Mouse (Mus musculus): ENCODE measurements at regions not wholly inside any gene's neighbourhood (a gene's known extent, or its start where the extent isn't known, plus 50 kb on each side); places are given as distances from the start of the nearest gene placed in this dataset.
A peak's percentile ranks its signal among the peaks of the same experiment; 100 is the strongest.

DNA sequence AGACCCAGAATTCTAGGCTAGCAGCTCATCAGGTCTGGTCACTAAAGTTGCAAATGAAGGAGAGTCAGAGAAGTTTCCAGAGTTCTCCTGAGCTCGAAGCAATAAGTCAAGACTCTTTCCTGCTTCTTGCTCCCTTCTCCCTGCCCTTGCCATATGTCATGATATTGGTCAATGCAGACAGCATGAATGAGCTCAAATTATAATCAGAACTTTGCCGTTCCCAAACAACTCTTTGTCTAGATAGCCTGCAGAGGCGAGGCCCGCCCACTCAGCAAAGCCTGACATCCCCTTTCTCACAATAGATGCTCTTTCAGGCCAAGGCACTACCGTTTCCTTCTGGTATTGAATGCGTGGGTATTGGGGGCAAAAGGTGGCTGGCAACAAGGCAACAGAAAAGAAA is 204.0 kb upstream of the Ncam1 start:
- no peak for TF ChIP-seq MXI1 (IDR thresholded peaks at IDR 0.05; ENCODE audit: low read depth, low read length)
- no peak for TF ChIP-seq ZC3H11A (IDR thresholded peaks at IDR 0.05; ENCODE audit: low read depth, low read length)
- TF ChIP-seq EP300 (IDR thresholded peaks at IDR 0.05; ENCODE audit: low read length) = no peak
- TF ChIP-seq BHLHE40 (IDR thresholded peaks at IDR 0.05; ENCODE audit: low read depth, low read length) = no peak
- TF ChIP-seq PAX5 (IDR thresholded peaks at IDR 0.05; ENCODE audit: low read length) = no peak
- TF ChIP-seq RCOR1 (conservative IDR thresholded peaks at IDR 0.05; ENCODE audit: low read depth, low read length) = no peak
- no peak for TF ChIP-seq MAX (IDR thresholded peaks at IDR 0.05; ENCODE audit: low read length)
- no peak for TF ChIP-seq TCF12 (IDR thresholded peaks at IDR 0.05; ENCODE audit: low read depth, low read length)
- no peak for TF ChIP-seq POLR2AphosphoS2 (IDR thresholded peaks at IDR 0.05; ENCODE audit: low read depth, low read length)
- no peak for TF ChIP-seq MYC (IDR thresholded peaks at IDR 0.05; ENCODE audit: low read depth, low read length)
- TF ChIP-seq ETS1 (conservative IDR thresholded peaks at IDR 0.05; ENCODE audit: low read depth, low read length) = no peak
- no peak for TF ChIP-seq E2F4 (IDR thresholded peaks at IDR 0.05; ENCODE audit: insufficient replicate concordance, low read depth, low read length)
- no peak for TF ChIP-seq SIN3A (IDR thresholded peaks at IDR 0.05; ENCODE audit: low read length)
- TF ChIP-seq HCFC1 (IDR thresholded peaks at IDR 0.05; ENCODE audit: low read depth, low read length) = no peak
- no peak overlapping the region for H3K4me2 ChIP-seq (ENCODE audit: insufficient read depth, low read depth, poor library complexity, severe bottlenecking)
- H3K27ac ChIP-seq (ENCODE audit: insufficient read depth, low read depth) = no peak overlapping the region
- no peaks in the 10 kb centered on the region for H3K36me3 ChIP-seq (replicated peaks in 1 of 2; ENCODE audit: control insufficient read depth in 1 of 2, insufficient read depth in 1 of 2, low read length in 1 of 2)
- H3K79me2 ChIP-seq (replicated peaks; ENCODE audit: control insufficient read depth, extremely low read depth, insufficient read depth, poor library complexity, severe bottlenecking) = no peaks in the 10 kb centered on the region
- H3K27me3 ChIP-seq (replicated peaks) = no peaks in the 10 kb centered on the region
- H3K9ac ChIP-seq (ENCODE audit: insufficient read depth, low read depth) = no peak overlapping the region
- in situ Hi-C loops (cut with MboI; ENCODE audit: low pct_ligation_motif_present, low pct_unique_long_range_greater_than_20kb, low sequenced_read_pairs) (no loop called here), dilution Hi-C loops (cut with MboI; ENCODE audit: extremely low pct_ligation_motif_present, extremely low pct_unique_long_range_greater_than_20kb, low sequenced_read_pairs) (no loop called here)
- H3K4me1 ChIP-seq (ENCODE audit: control insufficient read depth in 1 of 2, insufficient read depth in 2 of 2) = peaks cover 0 to 22% of the 10 kb centered on the region in 2 experiments; a peak in 2 of 4 replicates
- DNase-seq (ENCODE audit: extremely low read depth) = no peak
- no peak overlapping the region for H3K4me3 ChIP-seq (replicated peaks in 1 of 3; ENCODE audit: low read depth in 2 of 3, low read length in 2 of 3, poor library complexity in 1 of 3)
- no peaks in the 10 kb centered on the region for H3K9me3 ChIP-seq (replicated peaks; ENCODE audit: low read length)

DNA sequence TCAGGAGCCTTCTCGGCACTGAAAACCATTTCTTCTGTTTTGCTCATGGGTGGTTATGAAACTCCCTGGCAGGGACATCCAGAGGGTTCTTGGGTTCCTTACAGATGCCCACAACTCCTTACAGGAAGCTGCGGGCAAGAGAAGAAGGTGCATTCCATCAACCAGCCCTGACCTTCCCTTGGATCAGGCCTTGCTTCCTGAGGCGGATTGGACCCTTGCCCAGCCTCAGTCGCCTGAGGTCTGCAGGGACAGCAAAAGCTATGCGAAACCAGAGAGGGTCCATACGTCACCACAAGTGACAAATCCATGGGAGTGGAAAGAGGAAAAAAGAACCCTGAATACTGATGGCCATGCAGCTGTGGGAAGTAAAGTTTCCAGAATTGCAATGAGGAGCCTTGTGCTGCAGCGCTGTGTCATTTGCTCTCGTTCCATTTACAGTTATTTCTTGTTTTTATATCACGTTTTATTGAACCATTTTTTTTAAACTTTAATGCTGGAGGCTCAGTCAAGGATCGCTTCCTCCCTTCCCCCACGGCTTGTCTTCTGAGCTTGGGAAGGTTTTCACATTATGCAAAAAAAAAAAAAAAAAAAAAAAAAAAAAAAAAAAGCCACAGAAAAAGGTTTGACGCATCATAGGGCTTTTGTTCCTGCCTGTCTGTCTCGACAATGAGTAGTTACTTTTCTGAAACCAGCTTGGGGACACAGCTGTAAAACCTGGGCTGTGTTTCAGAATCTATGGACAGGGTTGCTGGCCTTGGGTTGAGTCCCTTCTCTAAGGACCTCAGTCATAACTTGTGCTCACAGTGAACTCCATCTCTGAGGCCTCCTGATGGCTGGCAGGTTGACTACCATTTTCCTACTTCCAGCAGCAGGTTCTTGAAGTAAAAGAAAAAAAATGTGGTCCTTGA is 202.0 kb upstream of the Ncam1 start:
- Histone ChIP-seq H3K4me3 (replicated peaks in 1 of 3; ENCODE audit: low read depth in 2 of 3, low read length in 2 of 3, poor library complexity in 1 of 3) (no peak overlapping the region), H3K9ac (ENCODE audit: insufficient read depth, low read depth) (no peak overlapping the region), H3K27ac (ENCODE audit: insufficient read depth, low read depth) (no peak overlapping the region), H3K9me3 (replicated peaks; ENCODE audit: low read length) (no peaks in the 10 kb centered on the region), H3K27me3 (replicated peaks) (no peaks in the 10 kb centered on the region), H3K4me1 (ENCODE audit: control insufficient read depth in 1 of 2, insufficient read depth in 2 of 2) (peaks cover 0 to 29% of the 10 kb centered on the region in 2 experiments; a peak in 2 of 4 replicates), H3K4me2 (ENCODE audit: insufficient read depth, low read depth, poor library complexity, severe bottlenecking) (no peak overlapping the region), H3K79me2 (replicated peaks; ENCODE audit: control insufficient read depth, extremely low read depth, insufficient read depth, poor library complexity, severe bottlenecking) (no peaks in the 10 kb centered on the region), H3K36me3 (replicated peaks in 1 of 2; ENCODE audit: control insufficient read depth in 1 of 2, insufficient read depth in 1 of 2, low read length in 1 of 2) (no peaks in the 10 kb centered on the region)
- dilution Hi-C loops (cut with MboI; ENCODE audit: extremely low pct_ligation_motif_present, extremely low pct_unique_long_range_greater_than_20kb, low sequenced_read_pairs) = no loop called here
- in situ Hi-C loops (cut with MboI; ENCODE audit: low pct_ligation_motif_present, low pct_unique_long_range_greater_than_20kb, low sequenced_read_pairs) = no loop called here
- peak; percentile 4 for DNase-seq (ENCODE audit: extremely low read depth)
- no peak for TF ChIP-seq CHD1 (IDR thresholded peaks at IDR 0.05; ENCODE audit: low read depth, low read length)
- TF ChIP-seq NRF1 (IDR thresholded peaks at IDR 0.05; ENCODE audit: low read depth, low read length) = no peak
- TF ChIP-seq ZKSCAN1 (IDR thresholded peaks at IDR 0.05; ENCODE audit: borderline replicate concordance, low read depth, low read length) = no peak
- TF ChIP-seq TCF12 (IDR thresholded peaks at IDR 0.05; ENCODE audit: low read depth, low read length) = no peak
- peak; percentile 88 for TF ChIP-seq ZNF384 (IDR thresholded peaks at IDR 0.05; ENCODE audit: low read depth, low read length)
- no peak for TF ChIP-seq BHLHE40 (IDR thresholded peaks at IDR 0.05; ENCODE audit: low read depth, low read length)
- TF ChIP-seq RCOR1 (conservative IDR thresholded peaks at IDR 0.05; ENCODE audit: low read depth, low read length) = no peak
- no peak for TF ChIP-seq GABPA (IDR thresholded peaks at IDR 0.05; ENCODE audit: insufficient replicate concordance, low read depth, low read length)
- TF ChIP-seq MAZ (IDR thresholded peaks at IDR 0.05; ENCODE audit: low read depth, low read length) = no peak
- TF ChIP-seq TBP (conservative IDR thresholded peaks at IDR 0.05; ENCODE audit: low read depth, low read length) = 0 out of 2 replicates have a peak, but pooled peaks have one; percentile 64
- no peak for TF ChIP-seq PAX5 (IDR thresholded peaks at IDR 0.05; ENCODE audit: low read length)
- TF ChIP-seq MAFK (IDR thresholded peaks at IDR 0.05; ENCODE audit: insufficient replicate concordance, low read length) = no peak
- no peak for TF ChIP-seq POLR2AphosphoS2 (IDR thresholded peaks at IDR 0.05; ENCODE audit: low read depth, low read length)

All from CH12.LX (cell line).